Mouse (Mus musculus): ENCODE data around the gene Mapk11. TPM values are rescaled to one million over a fixed set of nuclear protein-coding genes. Genes with fewer than 3 reads are reported as not detected.
A peak's percentile ranks its signal among the peaks of the same experiment; 100 is the strongest.

Mapk11 gene
- polyA plus RNA-seq, 1 experiment from 2014 or later, result 24.9 TPM

GRCm38 (mm10) chr15:89140659-89141252 is 8.7 kb downstream of the Mapk11 start, which contains the start of gene Mapk12:
TSS of gene Mapk12 (minus strand) at chr15:89140703.
- H3K9ac ChIP-seq (replicated peaks; ENCODE audit: low read depth, low read length), result peak within 1 kb of the TSS; percentile 57
- peaks cover 8% of the 10 kb centered on the region; the same call in 1 of the 2 replicates for H3K27me3 ChIP-seq (ENCODE audit: control insufficient read depth, insufficient read depth, low read length)
- peak within 1 kb of the TSS; percentile 92 for H3K4me2 ChIP-seq (ENCODE audit: low read depth, low read length)
- WGBS, result under 1% methylated on average over 21 of the region's 21 CpGs
- peak within 1 kb of the TSS; percentile 39 for H3K4me3 ChIP-seq (ENCODE audit: low read depth, low read length)
- no peak within 1 kb of the TSS for H3K27ac ChIP-seq (ENCODE audit: low read depth, low read length)
- H3K4me1 ChIP-seq (ENCODE audit: control insufficient read depth, insufficient read depth, low read length), result peaks cover 13% of the 10 kb centered on the region
- no peaks in the 10 kb centered on the region for H3K9me3 ChIP-seq (ENCODE audit: control insufficient read depth, low read length)
- peak; percentile 29; the same call in 1 of the 2 replicates for ATAC-seq (ENCODE audit: low read depth)
- H3K36me3 ChIP-seq (ENCODE audit: control insufficient read depth, insufficient read depth, low read length), result 0 out of 2 replicates have a peak, but pooled peaks cover 9% of the 10 kb centered on the region

- Histone ChIP-seq H3K36me3 (ENCODE audit: control insufficient read depth, insufficient read depth, low read length) (0 out of 2 replicates have a peak, but pooled peaks cover 8% of the 10 kb centered on the region), H3K9ac (replicated peaks; ENCODE audit: low read depth, low read length) (peak overlapping the region; percentile 57), H3K27ac (ENCODE audit: low read depth, low read length) (no peak overlapping the region), H3K4me1 (ENCODE audit: control insufficient read depth, insufficient read depth, low read length) (peaks cover 13% of the 10 kb centered on the region), H3K4me2 (ENCODE audit: low read depth, low read length) (peak overlapping the region; percentile 92), H3K27me3 (ENCODE audit: control insufficient read depth, insufficient read depth, low read length) (peaks cover 8% of the 10 kb centered on the region; the same call in 1 of the 2 replicates), H3K9me3 (ENCODE audit: control insufficient read depth, low read length) (no peaks in the 10 kb centered on the region), H3K4me3 (ENCODE audit: low read depth, low read length) (peak overlapping the region; percentile 39)
- WGBS, result under 1% methylated on average over 52 of the region's 53 CpGs
- peak; percentile 45; the same call in 1 of the 2 replicates for ATAC-seq (ENCODE audit: low read depth)
These were observed 9.3 kb downstream of the Mapk11 start for GRCm38 (mm10) chr15:89140048-89140658.

GRCm38 (mm10) chr15:89138531-89138930 is 10.9 kb downstream of the Mapk11 start:
- Histone ChIP-seq H3K9ac (replicated peaks; ENCODE audit: low read depth, low read length) (no peak overlapping the region), H3K27ac (ENCODE audit: low read depth, low read length) (no peak overlapping the region), H3K4me3 (ENCODE audit: low read depth, low read length) (no peak overlapping the region), H3K4me1 (ENCODE audit: control insufficient read depth, insufficient read depth, low read length) (peaks cover 13% of the 10 kb centered on the region), H3K4me2 (ENCODE audit: low read depth, low read length) (no peak overlapping the region), H3K9me3 (ENCODE audit: control insufficient read depth, low read length) (no peaks in the 10 kb centered on the region), H3K27me3 (ENCODE audit: control insufficient read depth, insufficient read depth, low read length) (peaks cover 8% of the 10 kb centered on the region; the same call in 1 of the 2 replicates), H3K36me3 (ENCODE audit: control insufficient read depth, insufficient read depth, low read length) (no peaks in the 10 kb centered on the region)
- no peak for ATAC-seq (ENCODE audit: low read depth)
- 100% methylated on average over 6 of the region's 6 CpGs for WGBS

- Histone ChIP-seq H3K9me3 (ENCODE audit: control insufficient read depth, low read length) (no peaks in the 10 kb centered on the region), H3K4me2 (ENCODE audit: low read depth, low read length) (no peak overlapping the region), H3K36me3 (ENCODE audit: control insufficient read depth, insufficient read depth, low read length) (no peaks in the 10 kb centered on the region), H3K27me3 (ENCODE audit: control insufficient read depth, insufficient read depth, low read length) (peaks cover 8% of the 10 kb centered on the region; the same call in 1 of the 2 replicates), H3K9ac (replicated peaks; ENCODE audit: low read depth, low read length) (no peak overlapping the region), H3K4me3 (ENCODE audit: low read depth, low read length) (no peak overlapping the region), H3K27ac (ENCODE audit: low read depth, low read length) (no peak overlapping the region), H3K4me1 (ENCODE audit: control insufficient read depth, insufficient read depth, low read length) (peaks cover 13% of the 10 kb centered on the region)
- 94% methylated on average over 7 of the region's 7 CpGs for WGBS
- ATAC-seq (ENCODE audit: low read depth), result no peak
These were observed 11.4 kb downstream of the Mapk11 start for GRCm38 (mm10) chr15:89138046-89138405.

- no peak overlapping the region for H3K9ac ChIP-seq (replicated peaks; ENCODE audit: low read depth, low read length)
- 78% methylated on average over 11 of the region's 11 CpGs for WGBS
- no peak overlapping the region for H3K4me3 ChIP-seq (ENCODE audit: low read depth, low read length)
- H3K36me3 ChIP-seq (ENCODE audit: control insufficient read depth, insufficient read depth, low read length), result no peaks in the 10 kb centered on the region
- H3K4me1 ChIP-seq (ENCODE audit: control insufficient read depth, insufficient read depth, low read length), result peaks cover 13% of the 10 kb centered on the region
- no peak overlapping the region for H3K27ac ChIP-seq (ENCODE audit: low read depth, low read length)
- H3K4me2 ChIP-seq (ENCODE audit: low read depth, low read length), result no peak overlapping the region
- H3K27me3 ChIP-seq (ENCODE audit: control insufficient read depth, insufficient read depth, low read length), result peaks cover 8% of the 10 kb centered on the region; the same call in 1 of the 2 replicates
- no peaks in the 10 kb centered on the region for H3K9me3 ChIP-seq (ENCODE audit: control insufficient read depth, low read length)
- no peak for ATAC-seq (ENCODE audit: low read depth)
These were observed 11.9 kb downstream of the Mapk11 start for GRCm38 (mm10) chr15:89137378-89138045.

- H3K4me1 ChIP-seq (ENCODE audit: control insufficient read depth, insufficient read depth, low read length), result peaks cover 13% of the 10 kb centered on the region
- H3K4me2 ChIP-seq (ENCODE audit: low read depth, low read length), result no peak overlapping the region
- H3K27ac ChIP-seq (ENCODE audit: low read depth, low read length), result no peak overlapping the region
- H3K36me3 ChIP-seq (ENCODE audit: control insufficient read depth, insufficient read depth, low read length), result no peaks in the 10 kb centered on the region
- H3K4me3 ChIP-seq (ENCODE audit: low read depth, low read length), result no peak overlapping the region
- WGBS, result 96% methylated on average over 5 of the region's 5 CpGs
- peaks cover 8% of the 10 kb centered on the region; the same call in 1 of the 2 replicates for H3K27me3 ChIP-seq (ENCODE audit: control insufficient read depth, insufficient read depth, low read length)
- no peaks in the 10 kb centered on the region for H3K9me3 ChIP-seq (ENCODE audit: control insufficient read depth, low read length)
- ATAC-seq (ENCODE audit: low read depth), result no peak
- H3K9ac ChIP-seq (replicated peaks; ENCODE audit: low read depth, low read length), result no peak overlapping the region
These were observed 12.8 kb downstream of the Mapk11 start for GRCm38 (mm10) chr15:89136461-89137155.

- no peaks in the 10 kb centered on the region for H3K9me3 ChIP-seq (ENCODE audit: control insufficient read depth, low read length)
- WGBS, result 91% methylated on average over 3 of the region's 3 CpGs
- no peaks in the 10 kb centered on the region for H3K27me3 ChIP-seq (ENCODE audit: control insufficient read depth, insufficient read depth, low read length)
- H3K27ac ChIP-seq (ENCODE audit: low read depth, low read length), result no peak overlapping the region
- no peak overlapping the region for H3K9ac ChIP-seq (replicated peaks; ENCODE audit: low read depth, low read length)
- H3K36me3 ChIP-seq (ENCODE audit: control insufficient read depth, insufficient read depth, low read length), result no peaks in the 10 kb centered on the region
- H3K4me3 ChIP-seq (ENCODE audit: low read depth, low read length), result no peak overlapping the region
- H3K4me1 ChIP-seq (ENCODE audit: control insufficient read depth, insufficient read depth, low read length), result peaks cover 14% of the 10 kb centered on the region
- no peak overlapping the region for H3K4me2 ChIP-seq (ENCODE audit: low read depth, low read length)
- ATAC-seq (ENCODE audit: low read depth), result no peak
These were observed 18.1 kb downstream of the Mapk11 start for GRCm38 (mm10) chr15:89131316-89131715.

GRCm38 (mm10) chr15:89130245-89130644 is 19.2 kb downstream of the Mapk11 start:
- no peaks in the 10 kb centered on the region for H3K9me3 ChIP-seq (ENCODE audit: control insufficient read depth, low read length)
- H3K27me3 ChIP-seq (ENCODE audit: control insufficient read depth, insufficient read depth, low read length), result no peaks in the 10 kb centered on the region
- ATAC-seq (ENCODE audit: low read depth), result no peak
- no peak overlapping the region for H3K27ac ChIP-seq (ENCODE audit: low read depth, low read length)
- H3K4me3 ChIP-seq (ENCODE audit: low read depth, low read length), result no peak overlapping the region
- H3K4me1 ChIP-seq (ENCODE audit: control insufficient read depth, insufficient read depth, low read length), result peaks cover 14% of the 10 kb centered on the region
- no peak overlapping the region for H3K9ac ChIP-seq (replicated peaks; ENCODE audit: low read depth, low read length)
- H3K4me2 ChIP-seq (ENCODE audit: low read depth, low read length), result no peak overlapping the region
- no peaks in the 10 kb centered on the region; the same call in 1 of the 2 replicates for H3K36me3 ChIP-seq (ENCODE audit: control insufficient read depth, insufficient read depth, low read length)

Data from neural tube, embryonic 14.5 days (tissue).